Mouse (Mus musculus) heart, embryonic 16.5 days (tissue): ENCODE data around the gene Kdsr. TPM values are rescaled to one million over a fixed set of nuclear protein-coding genes. Genes with fewer than 3 reads are reported as not detected.

Source experiments
- polyA plus RNA-seq: library from polyadenylated mRNA; unstranded; fragments of >200 nt; fragmentation: Nextera tagmentation; extraction: Ambion mirVana; gene quantifications from 2 replicates; pipeline ENCODE4 v1.2.1, GENCODE M21; 2015

Kdsr gene
- polyA plus RNA-seq, 1 experiment from 2014 or later = 10.9 TPM

Other genes starting within 250 kb of the Kdsr start
- 9.3 and 10.4 TPM in 2 replicates for gene Bcl2, start 45.5 kb downstream of the Kdsr start, polyA plus RNA-seq
- gene Vps4b, start 37.0 kb upstream of the Kdsr start, polyA plus RNA-seq = 39.2 and 52.2 TPM in 2 replicates
- gene Serpinb5, start 101.4 kb upstream of the Kdsr start, polyA plus RNA-seq = 0.29 and 0.86 TPM in 2 replicates
- 0.37 and 0.56 TPM in 2 replicates for gene Serpinb12, start 174.7 kb upstream of the Kdsr start, polyA plus RNA-seq
- gene Serpinb13, start 221.3 kb upstream of the Kdsr start, polyA plus RNA-seq = not detected in 2 replicates